Mouse (Mus musculus) layer of hippocampus, adult 9-10 months (tissue): ENCODE measurements around the gene Pitpnm1.
"Not testable (repeated sequence)": the region's sequence is repeated elsewhere in the genome, so short reads cannot be mapped to it uniquely, and the experiment has no call there.

ENCODE experiments used
- DNase-seq: peaks from one replicate; pipeline ENCODE4 v3.0.0; 2022; ENCODE audit warnings: low spot score

Gene Pitpnm1

DNA sequence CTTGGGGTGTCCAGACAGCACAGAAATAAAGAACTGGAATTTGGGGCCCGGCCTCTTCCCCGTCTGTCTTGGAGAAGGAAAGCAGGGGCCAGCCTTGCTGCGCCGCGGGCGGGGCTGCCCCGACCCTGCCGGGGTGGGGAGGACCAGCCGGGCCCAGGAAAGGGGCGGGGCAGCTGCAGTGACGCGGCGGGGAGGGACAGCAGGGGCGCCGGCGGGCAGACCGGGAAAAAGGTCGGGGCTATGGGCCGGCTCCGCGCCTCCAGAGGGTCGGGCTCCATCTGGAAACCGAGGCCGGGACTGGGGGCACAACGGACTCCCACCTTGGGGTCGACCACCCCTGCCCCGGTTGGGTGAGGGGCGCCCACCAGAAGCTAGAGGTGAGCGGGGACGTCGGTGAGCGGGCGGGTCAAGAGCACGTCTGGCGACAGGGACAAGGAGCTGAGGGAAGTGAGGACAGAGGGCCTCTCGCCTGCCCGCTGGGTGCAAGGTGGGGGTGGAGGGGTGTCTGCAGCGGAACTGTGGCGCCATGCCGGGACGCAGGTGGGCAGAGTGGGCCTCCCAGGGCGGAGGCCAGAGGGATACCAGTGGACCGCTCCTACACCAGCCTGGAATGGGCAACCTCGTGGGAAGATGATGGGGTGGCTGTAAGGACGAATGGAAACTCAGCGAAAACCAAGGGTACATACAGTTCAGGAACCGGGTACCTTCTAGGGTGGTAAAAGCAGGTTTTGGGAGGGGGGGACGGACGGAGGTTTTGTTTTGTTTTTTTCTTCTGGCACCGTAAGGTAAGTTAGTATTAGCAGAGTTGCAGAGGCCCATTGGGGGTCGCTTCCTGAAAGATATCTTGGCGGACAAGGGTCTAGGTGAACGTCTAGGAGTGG, at the start of gene Pitpnm1:
TSS of gene Pitpnm1 (plus strand) at position 162 of the 881 bp plus-strand sequence.
- no peak for DNase-seq

- no peak for DNase-seq
Observed at GRCm38 (mm10) chr19:4051016-4051415, 48.8 kb upstream of the Pitpnm1 start.

DNA sequence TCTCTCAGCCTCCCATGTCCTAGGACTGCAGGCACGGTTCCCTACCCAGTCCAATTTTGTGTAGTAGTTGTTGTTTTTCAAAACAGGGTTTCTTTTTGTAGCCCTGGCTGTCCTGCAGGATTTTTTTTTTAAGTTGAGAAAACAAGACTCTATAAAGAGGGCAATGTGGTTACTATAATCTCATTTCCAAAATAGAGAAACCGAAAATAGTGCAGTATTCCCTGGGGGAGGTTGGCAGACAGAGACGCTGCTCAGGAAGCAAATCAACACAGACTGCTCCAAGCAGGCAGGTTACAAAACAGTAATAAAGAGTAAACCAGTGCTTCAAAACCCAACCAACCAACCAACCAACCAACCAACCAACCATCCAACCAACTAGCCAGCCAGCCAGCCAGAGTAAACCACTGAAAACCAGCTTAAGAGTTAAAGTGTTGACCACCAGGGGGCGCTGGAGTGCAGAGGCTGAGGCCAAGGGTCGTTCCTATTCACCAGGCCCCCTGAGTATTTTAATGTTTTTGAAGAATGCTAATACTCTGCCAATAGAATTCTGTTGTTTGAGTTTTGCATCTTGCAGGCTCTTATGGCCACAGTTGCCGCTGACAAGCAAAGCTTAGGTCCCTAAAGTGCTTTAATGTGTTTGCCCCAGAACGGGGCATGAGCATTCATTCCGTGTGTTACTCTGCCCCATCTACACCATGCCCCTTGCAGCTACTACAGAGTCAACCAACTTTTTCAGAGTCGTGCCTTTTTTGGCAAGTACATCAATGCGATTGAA, 47.9 kb upstream of the Pitpnm1 start:
- no peak for DNase-seq

DNA sequence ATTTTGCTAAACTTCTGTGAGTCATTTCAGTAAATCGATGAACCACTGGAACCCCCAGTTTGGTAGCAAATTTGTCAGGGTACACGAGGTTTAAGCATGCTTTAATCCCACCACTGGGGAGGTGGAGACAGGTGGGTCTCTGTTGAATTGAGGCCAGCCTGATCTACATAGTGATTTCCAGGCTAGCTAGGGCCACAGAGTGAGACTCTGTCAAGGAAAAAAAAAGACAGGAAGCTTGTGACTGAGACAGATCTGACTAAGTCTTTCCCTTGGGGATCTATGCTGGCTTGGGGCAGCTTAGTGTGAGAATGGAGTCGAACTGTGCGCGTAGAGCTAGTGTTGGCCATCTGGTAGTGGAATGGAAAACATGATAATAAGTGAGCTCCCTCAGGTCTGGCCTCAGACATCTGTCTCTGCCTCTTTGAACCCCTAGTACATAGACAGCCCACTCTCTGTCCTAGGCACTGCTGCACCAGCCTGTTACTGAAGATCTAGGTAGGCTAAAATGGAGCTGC, 47.2 kb upstream of the Pitpnm1 start:
- no peak for DNase-seq

GRCm38 (mm10) chr19:4054613-4055012, 45.2 kb upstream of the Pitpnm1 start:
- no peak for DNase-seq

- DNase-seq = no peak
Observed at GRCm38 (mm10) chr19:4055216-4055946, 44.4 kb upstream of the Pitpnm1 start.

DNA sequence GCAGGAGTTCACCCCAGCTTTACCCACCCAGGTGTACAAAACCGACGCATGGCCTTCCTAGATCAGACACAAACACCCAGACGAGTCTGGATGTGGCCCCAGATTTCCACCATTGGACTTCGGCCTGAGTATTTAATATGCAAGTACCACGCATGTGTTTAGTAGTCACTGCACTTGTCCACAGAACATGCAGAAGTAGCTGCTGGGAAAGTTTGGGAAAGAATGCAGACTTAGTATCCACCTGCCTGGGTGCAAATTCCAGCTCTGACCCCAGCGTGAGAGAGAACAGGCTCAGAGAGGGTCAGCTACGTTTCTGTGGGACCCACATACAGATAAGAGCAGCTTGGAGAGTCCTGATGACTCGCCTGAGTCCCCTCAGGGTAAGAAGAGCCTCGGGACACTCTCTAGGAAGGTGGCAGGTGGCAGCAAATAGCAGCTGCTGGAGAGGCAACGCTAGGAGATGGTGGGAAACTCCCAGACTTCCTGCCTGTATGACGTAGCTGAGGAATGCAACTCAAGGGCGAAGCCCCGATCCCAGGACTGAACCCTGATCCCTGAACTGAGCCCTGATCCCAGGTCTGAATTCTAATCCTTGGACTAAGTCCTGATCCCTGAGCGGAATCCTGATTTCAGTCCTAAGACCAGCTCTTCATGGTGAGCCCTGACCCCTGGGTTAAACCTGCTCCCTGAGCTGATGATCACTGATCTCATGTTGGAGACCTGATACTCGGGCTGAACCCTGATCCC, 43.7 kb upstream of the Pitpnm1 start:
- DNase-seq = no peak

GRCm38 (mm10) chr19:4056727-4057126, 43.1 kb upstream of the Pitpnm1 start:
- no peak for DNase-seq

GRCm38 (mm10) chr19:4057389-4057788, 42.4 kb upstream of the Pitpnm1 start:
- DNase-seq = no peak

- no peak for DNase-seq
Observed at GRCm38 (mm10) chr19:4057962-4058361, 41.8 kb upstream of the Pitpnm1 start.

DNA sequence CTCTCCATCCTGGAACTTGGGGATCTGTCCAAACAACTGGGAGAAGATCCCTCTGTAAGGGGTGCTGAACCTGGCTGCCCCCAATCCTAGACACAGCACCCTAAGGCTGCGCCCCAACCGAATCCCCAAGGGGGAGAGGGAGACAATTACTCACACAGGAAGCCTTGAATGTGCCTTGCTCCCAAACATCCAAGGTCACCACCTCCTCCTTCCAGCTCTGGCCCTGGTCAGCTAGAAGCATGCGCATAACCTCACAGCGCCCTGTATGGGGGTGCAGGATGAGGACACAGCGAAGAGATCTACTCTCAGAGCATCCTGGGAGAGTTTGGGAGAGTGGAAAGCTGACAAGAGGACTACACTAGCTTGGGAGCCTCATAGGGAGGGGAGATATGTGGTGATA, 41.2 kb upstream of the Pitpnm1 start:
- no peak for DNase-seq

DNA sequence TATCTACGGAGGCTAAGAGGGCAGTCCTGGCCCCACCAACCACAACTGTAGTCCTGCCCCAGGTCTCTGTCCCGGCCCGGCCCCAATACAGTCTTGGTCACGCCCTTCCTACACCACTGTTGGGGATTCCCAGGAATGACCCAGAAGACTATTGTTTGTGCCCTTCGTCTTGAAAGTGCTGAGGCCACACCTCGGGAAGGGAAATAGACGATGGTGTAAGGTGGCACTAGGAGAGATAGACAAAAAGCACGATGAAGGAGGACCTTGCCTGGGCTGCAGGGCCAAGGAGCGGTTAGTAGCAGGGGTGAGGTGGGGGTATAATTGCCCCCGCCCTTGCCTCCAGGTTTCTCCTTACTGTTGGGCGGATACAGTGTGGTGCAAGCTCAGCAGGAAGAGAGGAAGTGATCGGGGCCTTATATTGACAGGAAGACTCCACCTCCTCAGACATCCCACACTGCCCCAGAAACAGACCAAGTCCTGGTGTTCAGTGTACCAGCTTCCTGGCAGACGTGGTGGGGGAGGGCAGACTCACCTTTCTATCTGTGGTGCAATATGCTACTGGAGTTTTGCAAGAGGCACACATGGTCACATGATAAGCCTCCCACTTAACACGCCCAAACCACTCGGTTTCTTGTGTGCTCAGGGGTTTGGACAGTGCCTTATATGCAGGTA, 40.6 kb upstream of the Pitpnm1 start, which contains the start of gene Gstp3:
TSS of gene Gstp3 (minus strand) at position 501 of the 672 bp plus-strand sequence.
- DNase-seq = no peak

DNA sequence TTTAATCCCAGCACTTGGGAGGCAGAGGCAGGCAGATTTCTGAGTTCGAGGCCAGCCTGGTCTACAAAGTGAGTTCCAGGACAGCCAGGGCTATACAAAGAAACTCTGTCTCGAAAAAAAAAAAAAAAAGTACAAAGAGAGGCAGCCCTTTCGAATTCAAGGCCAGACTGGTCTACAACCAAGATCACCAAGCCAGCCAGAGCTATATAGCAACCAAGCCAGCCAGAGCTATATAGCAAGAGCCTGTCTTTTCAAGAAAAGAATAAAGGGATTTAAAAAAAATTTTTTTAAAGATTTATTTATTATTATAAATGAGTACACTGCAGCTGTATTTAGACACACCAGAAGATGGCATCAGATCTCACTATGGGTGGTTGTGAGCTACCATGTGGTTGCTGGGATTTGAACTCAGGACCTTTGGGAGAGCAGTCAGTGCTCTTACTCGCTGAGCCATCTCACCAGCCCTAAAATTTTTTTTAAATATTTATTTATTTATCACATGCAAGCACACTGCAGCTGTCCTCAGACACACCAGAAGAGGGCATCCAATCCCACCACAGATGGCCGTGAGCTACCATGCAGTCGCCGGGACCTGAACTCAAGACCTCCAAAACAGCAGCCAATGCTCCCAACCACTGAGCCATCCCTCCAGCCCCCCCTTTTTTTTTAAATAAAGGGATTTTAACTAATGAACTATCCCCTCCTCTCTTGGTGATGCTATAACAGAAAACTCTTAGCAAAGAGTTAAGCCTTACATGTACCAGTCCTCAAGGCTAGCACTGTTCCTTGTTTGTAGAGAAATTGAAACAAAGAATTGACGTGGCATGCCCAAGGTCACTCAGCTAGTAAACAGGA, 39.5 kb upstream of the Pitpnm1 start:
- not testable (repeated sequence) for DNase-seq

GRCm38 (mm10) chr19:4060899-4061465, 38.8 kb upstream of the Pitpnm1 start:
- no peak for DNase-seq

GRCm38 (mm10) chr19:4063357-4063756, 36.4 kb upstream of the Pitpnm1 start:
- DNase-seq = not testable (repeated sequence)

- not testable (repeated sequence) for DNase-seq
Observed at GRCm38 (mm10) chr19:4064501-4064900, 35.3 kb upstream of the Pitpnm1 start.

GRCm38 (mm10) chr19:4066280-4066679, 33.5 kb upstream of the Pitpnm1 start:
- no peak for DNase-seq

DNA sequence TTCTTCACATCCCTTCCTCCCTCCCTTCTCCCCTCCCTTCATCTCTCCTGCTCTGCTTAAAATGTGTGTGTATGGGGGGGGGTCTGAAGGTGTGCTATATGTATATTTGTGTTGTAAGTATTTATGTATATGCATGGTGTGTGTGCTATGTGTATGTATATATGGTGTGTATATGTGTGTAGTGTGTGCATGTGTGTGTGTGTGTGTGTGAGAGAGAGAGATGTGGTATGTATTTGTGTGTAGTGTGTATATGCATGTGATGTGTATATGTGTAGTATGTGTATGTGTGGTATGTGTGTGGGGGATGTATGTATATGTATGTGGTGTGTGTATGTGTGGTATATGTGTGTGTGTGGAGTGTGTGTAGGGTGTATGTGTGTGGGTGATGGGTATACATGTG, 32.9 kb upstream of the Pitpnm1 start:
- DNase-seq = no peak

DNA sequence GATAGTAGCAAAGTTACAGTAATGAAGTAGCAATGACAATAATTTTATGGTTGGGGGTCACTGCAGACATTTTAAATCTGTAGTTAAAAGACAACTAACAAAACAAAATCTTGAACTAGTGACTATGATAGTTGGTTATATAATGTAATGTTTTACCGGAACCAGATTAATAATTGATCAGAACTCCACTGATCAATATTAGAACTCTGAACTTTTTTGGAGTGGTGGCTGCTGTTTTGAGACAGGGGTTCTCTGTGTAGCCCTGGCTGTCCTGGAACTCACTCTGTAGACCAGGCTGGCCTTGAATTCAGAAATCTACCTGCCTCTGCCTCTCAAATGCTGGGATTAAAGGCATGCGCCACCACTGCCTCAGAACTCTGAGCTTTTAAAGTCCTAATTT, 31.6 kb upstream of the Pitpnm1 start:
- DNase-seq = not testable (repeated sequence)
